Mouse (Mus musculus) embryonic facial prominence, embryonic 15.5 days (tissue): ENCODE data around the gene Atg3. TPM values are rescaled to one million over a fixed set of nuclear protein-coding genes. Genes with fewer than 3 reads are reported as not detected.

Source experiments
- ATAC-seq: fragments of 200-750 bp; cut with Nextera tagmentation; 2 replicates; pipeline ENCODE4 v1.8.0; 2017; ENCODE audit warnings: low read depth, moderate TSS enrichment; ENCODE audit not compliant: insufficient number of reproducible peaks, low FRiP score, low TSS enrichment
- H3K27ac ChIP-seq: fragments of 300-500 bp; sonication (generic); replicated peaks from 2 replicates; pipeline ENCODE4 v1.5.1; 2015; ENCODE audit warnings: mild to moderate bottlenecking, inconsistent platforms
- H3K27me3 ChIP-seq: fragments of 300-500 bp; sonication (generic); 2 replicates; pipeline ENCODE4 v1.6.1; 2015; ENCODE audit warnings: inconsistent platforms
- H3K36me3 ChIP-seq: fragments of 300-500 bp; sonication (generic); 2 replicates; pipeline ENCODE4 v1.6.1; 2015; ENCODE audit warnings: mild to moderate bottlenecking, inconsistent platforms
- H3K4me1 ChIP-seq: fragments of 300-500 bp; sonication (generic); 2 replicates; pipeline ENCODE4 v1.6.1; 2015; ENCODE audit warnings: inconsistent platforms
- H3K4me2 ChIP-seq: fragments of 300-500 bp; sonication (generic); replicated peaks from 2 replicates; pipeline ENCODE4 v1.6.1; 2015; ENCODE audit warnings: mild to moderate bottlenecking, inconsistent platforms
- H3K4me3 ChIP-seq: fragments of 300-500 bp; sonication (generic); replicated peaks from 2 replicates; pipeline ENCODE4 v1.5.1; 2015; ENCODE audit warnings: mild to moderate bottlenecking, inconsistent platforms
- H3K9ac ChIP-seq: fragments of 300-500 bp; sonication (generic); 2 replicates; pipeline ENCODE4 v1.6.1; 2015; ENCODE audit warnings: inconsistent platforms
- H3K9me3 ChIP-seq: fragments of 300-500 bp; sonication (generic); replicated peaks from 2 replicates; pipeline ENCODE4 v1.6.1; 2016; ENCODE audit warnings: inconsistent platforms
- WGBS: fragments of 180-500 bp; shearing (Covaris S2); methylation state at CpG from one replicate; pipeline ENCODE4 v1.1.7; 2015; 5-methylcytosine and 5-hydroxymethylcytosine counted together
- polyA plus RNA-seq: library from polyadenylated mRNA; unstranded; fragments of >200 nt; fragmentation: Nextera tagmentation; extraction: Ambion mirVana; gene quantifications from 2 replicates; pipeline ENCODE4 v1.2.1, GENCODE M21; 2015

Gene Atg3
- polyA plus RNA-seq, 1 experiment from 2014 or later = 39.0 TPM

GRCm38 (mm10) chr16:45145119-45145518, 13.5 kb upstream of the Atg3 start:
- Histone ChIP-seq H3K9me3 (no peaks in the 10 kb centered on the region), H3K4me2 (no peak overlapping the region), H3K4me3 (no peak overlapping the region), H3K9ac (no peak overlapping the region), H3K36me3 (peaks cover 68% of the 10 kb centered on the region), H3K4me1 (no peaks in the 10 kb centered on the region), H3K27me3 (no peaks in the 10 kb centered on the region), H3K27ac (no peak overlapping the region)
- WGBS = 92% methylated on average over 6 of the region's 6 CpGs
- ATAC-seq = no peak

DNA sequence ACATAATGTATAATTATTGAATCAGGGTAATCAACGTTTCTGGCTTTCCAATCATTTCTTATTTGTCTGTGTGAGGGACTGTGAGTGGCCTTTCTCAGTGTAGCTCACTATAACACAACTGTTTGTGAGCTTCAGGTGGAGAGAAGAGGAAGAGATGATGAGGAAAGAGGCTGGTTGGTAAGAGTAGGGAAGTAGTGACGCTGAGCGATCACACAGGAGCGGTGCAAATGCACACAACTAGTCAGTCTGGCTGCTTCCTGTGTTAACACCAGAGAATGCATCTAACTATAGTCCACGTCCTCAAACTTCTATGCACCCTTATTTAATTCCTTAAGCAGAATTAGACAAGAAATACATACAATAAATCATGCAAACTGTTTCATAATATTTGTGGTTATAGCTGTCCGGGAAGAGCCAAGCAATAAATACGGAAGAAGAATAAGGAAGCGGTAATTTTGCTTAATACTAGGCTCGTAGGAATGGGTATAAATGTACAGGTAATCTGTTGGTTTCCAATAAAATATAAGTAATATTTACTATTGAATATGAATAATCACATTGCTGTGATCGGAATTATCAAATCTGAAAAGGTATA, 10.0 kb upstream of the Atg3 start:
- H3K9ac ChIP-seq = no peak overlapping the region
- no peaks in the 10 kb centered on the region for H3K27me3 ChIP-seq
- no peak overlapping the region for H3K27ac ChIP-seq
- H3K9me3 ChIP-seq = no peaks in the 10 kb centered on the region
- H3K4me1 ChIP-seq = no peaks in the 10 kb centered on the region
- H3K4me2 ChIP-seq = no peak overlapping the region
- ATAC-seq = no peak
- 93% methylated on average over 10 of the region's 10 CpGs for WGBS
- H3K36me3 ChIP-seq = peaks cover 51% of the 10 kb centered on the region
- H3K4me3 ChIP-seq = no peak overlapping the region

DNA sequence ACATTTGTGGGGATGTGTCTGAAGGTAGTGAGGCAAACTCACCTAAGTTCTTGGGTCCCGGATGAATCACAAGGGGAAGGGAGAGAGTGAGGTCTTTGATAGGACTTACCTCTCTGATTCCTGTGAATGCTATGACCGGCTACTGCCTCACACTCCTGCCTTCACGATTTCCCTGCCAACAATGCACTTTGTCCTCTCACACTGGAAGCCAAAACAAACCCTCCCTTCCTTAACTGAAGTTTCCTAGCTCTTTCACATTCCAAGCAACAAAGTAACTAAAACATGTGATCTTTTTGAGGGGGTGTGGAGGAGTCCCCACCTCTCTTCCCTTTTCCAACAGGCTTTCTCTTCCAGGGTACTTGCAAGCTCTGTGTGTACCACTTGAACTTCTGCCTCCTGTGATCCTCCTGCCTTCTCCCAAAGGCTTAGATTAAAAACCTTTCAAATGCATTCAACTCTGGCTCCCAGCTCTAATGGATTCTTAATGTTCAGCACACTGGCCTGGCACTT, 3.8 kb upstream of the Atg3 start:
- Histone ChIP-seq H3K27me3 (no peaks in the 10 kb centered on the region), H3K27ac (no peak overlapping the region), H3K4me1 (peaks cover 13% of the 10 kb centered on the region), H3K4me3 (no peak overlapping the region), H3K9ac (no peak overlapping the region), H3K9me3 (no peaks in the 10 kb centered on the region), H3K36me3 (peaks cover 7% of the 10 kb centered on the region), H3K4me2 (no peak overlapping the region)
- 81% methylated on average over 3 of the region's 3 CpGs for WGBS
- ATAC-seq = no peak

DNA sequence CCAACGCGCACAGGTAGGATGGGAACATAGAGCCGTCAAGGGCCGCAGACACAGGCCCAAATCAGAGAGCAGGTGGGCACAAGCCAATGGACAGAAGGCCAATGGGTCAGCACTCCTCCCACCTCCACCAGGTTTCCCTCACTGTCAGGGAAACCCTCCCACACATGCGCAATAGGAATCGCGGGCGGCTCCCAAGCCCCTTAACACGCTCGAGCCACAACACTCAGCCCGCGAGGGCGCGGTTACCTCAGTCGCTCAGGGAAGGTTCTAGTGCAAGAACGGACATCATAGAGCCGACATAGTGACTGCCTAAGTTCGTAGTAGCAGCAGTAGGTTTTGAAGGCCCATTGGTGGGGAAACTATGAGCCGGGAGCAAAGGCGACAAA, 456 bp upstream of the Atg3 start:
- Histone ChIP-seq H3K4me2 (peak overlapping the region; percentile 82), H3K9me3 (no peaks in the 10 kb centered on the region), H3K4me3 (peak overlapping the region; percentile 98), H3K27ac (peak overlapping the region; percentile 97), H3K36me3 (no peaks in the 10 kb centered on the region), H3K9ac (peak overlapping the region; percentile 72), H3K27me3 (no peaks in the 10 kb centered on the region), H3K4me1 (peaks cover 14% of the 10 kb centered on the region)
- 1% methylated on average over 20 of the region's 20 CpGs for WGBS
- peak; percentile 77 for ATAC-seq

DNA sequence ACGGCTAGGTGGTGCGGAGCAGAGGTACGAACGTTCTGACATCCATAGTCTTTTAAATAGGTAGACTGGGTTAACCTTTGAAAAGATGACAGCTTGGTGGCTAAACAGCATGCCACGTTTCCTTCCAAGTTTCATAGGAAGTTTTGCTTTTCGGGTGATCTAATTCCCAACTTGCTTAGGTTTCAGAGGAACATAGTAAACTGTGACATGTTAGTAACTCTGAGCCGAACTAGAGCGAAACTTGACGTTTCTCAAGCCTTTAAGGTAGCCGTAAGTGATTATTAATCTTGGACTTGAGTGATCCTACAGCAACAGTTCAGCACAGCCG, 768 bp downstream of the Atg3 start:
- WGBS = 4% methylated on average over 11 of the region's 11 CpGs
- peak overlapping the region; percentile 98 for H3K4me3 ChIP-seq
- ATAC-seq = no peak
- H3K9ac ChIP-seq = peak overlapping the region; percentile 93
- H3K27ac ChIP-seq = peak overlapping the region; percentile 97
- H3K4me1 ChIP-seq = peaks cover 14% of the 10 kb centered on the region
- no peaks in the 10 kb centered on the region for H3K27me3 ChIP-seq
- 0 out of 2 replicates have a peak, but pooled peaks cover 3% of the 10 kb centered on the region for H3K36me3 ChIP-seq
- H3K4me2 ChIP-seq = peak overlapping the region; percentile 82
- no peaks in the 10 kb centered on the region for H3K9me3 ChIP-seq

GRCm38 (mm10) chr16:45178552-45178951, 20.0 kb downstream of the Atg3 start:
- ATAC-seq = no peak
- WGBS = 93% methylated on average over 2 of the region's 2 CpGs

DNA sequence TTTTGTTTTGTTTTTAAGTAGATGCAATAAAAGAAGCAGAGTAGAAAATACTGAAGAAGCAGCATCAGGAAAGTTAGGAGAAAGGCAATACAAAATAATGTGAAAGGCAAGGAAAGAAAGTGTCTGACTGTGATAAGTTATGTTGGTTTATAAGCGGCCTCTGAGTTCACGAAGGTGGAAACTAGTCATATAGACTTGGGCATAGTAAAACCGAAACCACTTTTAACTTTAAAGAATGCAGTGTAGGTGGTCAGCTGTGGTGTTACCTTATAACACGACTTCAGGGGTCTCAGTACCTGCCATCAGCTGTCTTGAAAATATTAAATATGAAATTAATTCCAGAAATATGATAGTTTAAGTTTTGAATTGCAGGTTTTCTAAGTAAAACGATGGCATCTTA, 23.2 kb downstream of the Atg3 start:
- Histone ChIP-seq H3K9me3 (no peaks in the 10 kb centered on the region), H3K4me2 (no peak overlapping the region), H3K36me3 (peaks cover 20% of the 10 kb centered on the region), H3K27ac (no peak overlapping the region), H3K4me1 (no peaks in the 10 kb centered on the region), H3K4me3 (no peak overlapping the region), H3K9ac (no peak overlapping the region), H3K27me3 (no peaks in the 10 kb centered on the region)
- 90% methylated on average over 5 of the region's 5 CpGs for WGBS
- no peak for ATAC-seq

More at GRCm38 (mm10) chr16:45178552-45178951, 20.0 kb downstream of the Atg3 start:
- no peaks in the 10 kb centered on the region for H3K9me3 ChIP-seq
- H3K9ac ChIP-seq = no peak overlapping the region
- H3K4me1 ChIP-seq = no peaks in the 10 kb centered on the region
- H3K4me3 ChIP-seq = no peak overlapping the region
- no peak overlapping the region for H3K4me2 ChIP-seq
- H3K27me3 ChIP-seq = no peaks in the 10 kb centered on the region
- peaks cover 14% of the 10 kb centered on the region; the same call in 1 of the 2 replicates for H3K36me3 ChIP-seq
- no peak overlapping the region for H3K27ac ChIP-seq

DNA sequence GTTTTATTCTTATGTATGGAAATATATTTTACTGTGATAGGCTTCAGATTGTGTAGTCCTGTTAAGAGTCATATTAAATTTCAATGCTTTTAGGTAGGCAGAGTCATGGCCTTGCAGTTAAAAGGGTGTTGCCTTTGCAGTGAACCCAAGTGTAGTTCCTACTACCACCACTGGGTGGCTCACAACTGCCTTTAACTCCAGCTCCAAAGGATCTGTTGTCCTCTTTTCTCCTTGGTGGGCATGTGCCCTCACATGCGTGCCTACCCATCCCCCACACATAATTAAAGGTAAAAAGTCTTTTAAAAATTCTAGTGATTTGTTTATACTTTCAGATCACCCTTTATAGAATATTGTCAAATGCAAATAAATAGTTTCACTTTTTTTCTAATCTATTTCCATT, 34.0 kb downstream of the Atg3 start:
- Histone ChIP-seq H3K9ac (no peak overlapping the region), H3K4me1 (no peaks in the 10 kb centered on the region), H3K4me2 (no peak overlapping the region), H3K9me3 (no peaks in the 10 kb centered on the region), H3K27me3 (no peaks in the 10 kb centered on the region), H3K4me3 (no peak overlapping the region), H3K27ac (no peak overlapping the region), H3K36me3 (0 out of 2 replicates have a peak, but pooled peaks cover 4% of the 10 kb centered on the region)
- WGBS = 3% methylated on average over 1 of the region's 1 CpGs
- ATAC-seq = no peak

GRCm38 (mm10) chr16:45196816-45197215, 38.2 kb downstream of the Atg3 start:
- WGBS = 30% methylated on average over 6 of the region's 6 CpGs
- no peaks in the 10 kb centered on the region for H3K27me3 ChIP-seq
- H3K4me3 ChIP-seq = no peak overlapping the region
- H3K36me3 ChIP-seq = no peaks in the 10 kb centered on the region
- no peak; the same call in 1 of the 2 replicates for ATAC-seq
- no peak overlapping the region for H3K27ac ChIP-seq
- no peaks in the 10 kb centered on the region for H3K9me3 ChIP-seq
- no peaks in the 10 kb centered on the region for H3K4me1 ChIP-seq
- H3K4me2 ChIP-seq = no peak overlapping the region
- no peak overlapping the region for H3K9ac ChIP-seq

- no peaks in the 10 kb centered on the region for H3K36me3 ChIP-seq
- no peak overlapping the region for H3K4me2 ChIP-seq
- ATAC-seq = no peak
- no peak overlapping the region for H3K4me3 ChIP-seq
- no peaks in the 10 kb centered on the region for H3K27me3 ChIP-seq
- no peaks in the 10 kb centered on the region for H3K4me1 ChIP-seq
- no peaks in the 10 kb centered on the region for H3K9me3 ChIP-seq
- 94% methylated on average over 2 of the region's 2 CpGs for WGBS
- no peak overlapping the region for H3K9ac ChIP-seq
- no peak overlapping the region for H3K27ac ChIP-seq
Observed at GRCm38 (mm10) chr16:45201395-45201794, 42.8 kb downstream of the Atg3 start.

- 76% methylated on average over 4 of the region's 4 CpGs for WGBS
- ATAC-seq = no peak
- no peaks in the 10 kb centered on the region for H3K9me3 ChIP-seq
- H3K4me2 ChIP-seq = no peak overlapping the region
- H3K36me3 ChIP-seq = no peaks in the 10 kb centered on the region
- H3K27ac ChIP-seq = no peak overlapping the region
- no peak overlapping the region for H3K4me3 ChIP-seq
- no peaks in the 10 kb centered on the region for H3K27me3 ChIP-seq
- H3K9ac ChIP-seq = no peak overlapping the region
- H3K4me1 ChIP-seq = no peaks in the 10 kb centered on the region
Observed at GRCm38 (mm10) chr16:45204438-45204837, 45.9 kb downstream of the Atg3 start.
